Mouse (Mus musculus) left cerebral cortex, postnatal 4 days (tissue): ENCODE data around the gene Map4k1. TPM values are rescaled to one million over a fixed set of nuclear protein-coding genes. Genes with fewer than 3 reads are reported as not detected.

Experiments
- DNase-seq: peaks from one replicate; pipeline ENCODE4 v3.0.0-alpha.2; 2022
- intact Hi-C: fragments of 180-260 bp; cut with DNase I; formaldehyde crosslinking; loops from one replicate; pipeline ENCODE4 v1.15.1; 2025
- total RNA-seq, 2 experiments: library from RNA; stranded (reverse); gene quantifications; 2 replicates each; pipeline ENCODE4 v1.2.3; 2021

The Map4k1 gene
- total RNA-seq, 2 experiments from 2014 or later = 12.9 to 14.7 TPM

DNA sequence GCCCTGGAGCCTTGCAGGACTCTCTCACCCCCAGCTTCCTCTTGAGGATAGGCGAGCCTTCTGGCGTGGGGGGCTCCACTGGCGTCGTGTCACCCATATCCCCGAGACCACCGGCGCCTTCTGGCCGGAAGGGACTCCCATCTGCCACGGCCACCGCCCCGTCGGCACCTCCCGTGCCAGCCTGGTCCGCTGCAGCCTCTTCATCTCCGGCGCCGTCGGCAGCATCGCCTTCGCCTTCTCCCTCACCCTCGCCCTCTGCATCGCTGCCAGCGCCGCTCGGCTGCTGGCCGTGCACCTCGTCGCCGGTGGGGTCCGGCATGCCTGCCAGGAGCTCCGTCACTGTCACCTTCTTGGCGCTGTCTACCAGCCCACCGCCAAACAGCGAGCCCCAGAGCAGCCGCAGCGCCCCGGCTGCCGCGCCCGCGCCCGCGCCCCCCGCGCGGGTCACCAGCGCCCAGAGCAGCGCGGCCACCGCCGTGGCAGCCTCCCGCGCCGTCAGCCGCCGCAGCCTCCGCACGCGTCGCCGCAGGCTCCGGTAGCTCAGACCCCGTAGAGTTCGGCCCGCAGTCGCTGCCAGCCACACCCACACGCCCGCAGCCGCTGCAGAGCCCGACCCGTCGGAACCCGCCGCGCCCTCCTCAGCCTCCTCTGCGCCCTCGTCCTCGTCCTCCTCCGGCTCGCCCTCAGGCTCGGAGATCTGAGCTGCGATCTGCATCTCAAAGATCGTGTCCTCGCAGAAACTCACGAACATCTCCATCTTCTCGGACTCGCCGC lies 37.8 kb downstream of the Map4k1 start:
- intact Hi-C loops = no loop called here
- peak; percentile 27 for DNase-seq

DNA sequence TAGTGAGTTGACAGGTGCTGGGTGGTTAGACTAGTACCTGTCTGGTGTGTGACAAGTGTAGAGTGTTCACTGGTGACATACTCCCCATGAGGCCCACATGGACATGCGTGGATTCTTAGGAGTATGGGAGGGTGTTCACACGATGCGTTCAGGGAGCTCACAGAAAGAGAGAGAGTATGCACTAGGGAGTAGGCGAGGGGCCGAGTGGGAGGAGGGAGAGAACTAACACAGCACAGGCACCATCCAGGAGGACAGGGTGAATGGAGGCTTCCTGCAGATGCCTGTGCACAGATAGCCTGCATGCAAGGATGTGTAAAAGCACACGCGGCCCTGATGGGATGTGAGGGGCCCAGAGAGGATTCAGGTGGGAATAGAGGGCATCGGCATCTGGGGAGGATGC lies 40.6 kb downstream of the Map4k1 start:
- no peak for DNase-seq
- intact Hi-C loops = no loop called here

DNA sequence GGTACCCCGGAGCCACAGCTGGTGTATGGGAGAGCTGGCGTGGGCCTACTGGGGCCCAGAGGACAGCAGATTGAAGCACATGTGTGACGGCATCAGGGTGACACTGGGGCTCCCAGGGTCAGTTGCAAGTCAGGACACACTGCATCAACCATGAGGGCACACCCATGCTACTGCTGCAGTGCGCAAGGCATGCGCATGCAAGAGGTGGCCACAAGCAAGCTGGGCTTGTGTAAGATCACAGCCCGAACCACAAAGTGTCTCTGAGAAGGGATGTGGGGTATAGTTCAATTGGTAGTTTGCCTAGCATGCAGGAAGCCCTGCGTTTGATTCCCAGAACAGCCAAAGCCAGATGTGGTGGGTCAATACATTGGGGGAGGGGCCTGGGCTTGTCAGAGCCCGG lies 41.7 kb downstream of the Map4k1 start:
- no peak for DNase-seq

DNA sequence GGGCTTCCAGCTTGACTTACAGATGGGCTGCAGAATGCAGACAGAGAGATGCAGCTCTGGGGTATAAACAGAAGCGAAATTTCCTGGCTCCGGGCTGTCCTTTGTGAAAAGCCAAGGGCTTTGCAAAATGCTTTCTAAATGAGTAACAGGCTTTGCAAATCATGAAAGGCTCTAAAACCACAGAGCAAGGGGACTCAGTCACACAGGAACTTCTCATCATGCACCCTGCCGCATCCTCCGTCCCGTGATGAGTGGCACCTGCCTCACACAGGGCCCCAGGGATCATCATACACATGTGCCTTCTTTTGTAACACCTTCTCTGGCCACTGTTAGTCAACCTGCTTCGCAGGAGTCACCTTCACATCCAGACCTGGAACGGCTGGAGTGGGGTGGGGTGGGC lies 43.7 kb downstream of the Map4k1 start:
- intact Hi-C loops = no loop called here

More for the DNA sequence above, 41.7 kb downstream of the Map4k1 start:
- intact Hi-C loops = no loop called here

DNA sequence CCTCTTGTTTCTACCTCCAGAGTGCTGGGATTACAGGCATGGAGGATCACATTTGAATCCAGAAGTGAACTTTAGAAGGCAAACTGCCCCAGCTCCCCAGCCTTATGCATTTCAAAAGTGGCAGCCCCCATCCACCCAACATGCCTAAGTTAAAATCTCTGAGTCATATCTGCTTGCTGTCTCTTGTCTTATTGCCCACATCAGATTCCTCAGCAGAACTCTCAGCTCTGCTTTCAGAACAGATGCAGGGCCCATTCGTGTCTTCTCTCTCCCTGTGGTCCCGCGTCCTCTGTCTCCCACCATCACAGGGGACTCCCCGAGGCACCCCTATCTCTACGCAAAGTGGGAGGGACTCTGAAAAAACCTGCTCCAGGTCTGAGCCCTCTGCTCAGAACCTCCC lies 44.3 kb downstream of the Map4k1 start:
- no peak for DNase-seq
- intact Hi-C loops = no loop called here

More for the DNA sequence above, 43.7 kb downstream of the Map4k1 start:
- DNase-seq = no peak

DNA sequence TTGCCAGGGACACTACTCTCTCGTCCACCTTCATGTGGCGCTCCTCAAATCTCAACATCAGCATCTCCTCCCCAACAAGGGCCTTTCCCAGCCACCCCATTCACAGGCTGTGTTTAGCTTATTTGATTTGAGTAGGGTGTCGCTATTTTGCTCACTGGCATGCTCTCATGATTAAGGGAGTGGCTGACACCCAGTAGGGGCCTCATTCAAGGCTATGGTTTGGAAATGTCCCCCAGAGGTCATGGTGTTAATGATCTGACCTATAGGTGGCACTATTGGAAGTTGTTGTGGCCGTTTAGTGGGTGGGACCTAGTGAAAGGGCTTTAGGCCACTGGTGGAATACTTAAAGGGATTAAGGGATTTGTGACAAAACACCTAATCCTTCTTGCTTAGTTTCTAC lies 45.0 kb downstream of the Map4k1 start:
- no peak for DNase-seq
- intact Hi-C loops = no loop called here

DNA sequence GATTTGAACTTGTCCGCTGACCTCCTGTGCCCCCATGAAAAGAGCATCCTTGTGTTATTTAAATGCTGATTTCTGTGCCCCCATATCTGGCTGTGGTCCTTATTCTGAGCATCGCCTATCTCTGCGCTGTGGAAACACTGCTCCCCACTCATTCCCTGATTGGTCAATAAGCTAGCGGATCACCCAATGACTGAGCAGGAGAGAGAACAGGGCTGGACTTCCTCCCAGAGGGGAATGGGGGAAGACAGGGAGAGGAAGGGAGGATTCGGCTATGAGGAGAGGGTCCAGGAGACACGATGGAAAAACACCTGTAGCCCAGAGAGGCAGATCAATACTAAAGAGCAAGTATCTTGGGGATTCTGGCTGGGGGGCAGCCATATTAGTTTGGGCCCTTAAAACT lies 46.9 kb downstream of the Map4k1 start:
- DNase-seq = no peak
- intact Hi-C loops = no loop called here

DNA sequence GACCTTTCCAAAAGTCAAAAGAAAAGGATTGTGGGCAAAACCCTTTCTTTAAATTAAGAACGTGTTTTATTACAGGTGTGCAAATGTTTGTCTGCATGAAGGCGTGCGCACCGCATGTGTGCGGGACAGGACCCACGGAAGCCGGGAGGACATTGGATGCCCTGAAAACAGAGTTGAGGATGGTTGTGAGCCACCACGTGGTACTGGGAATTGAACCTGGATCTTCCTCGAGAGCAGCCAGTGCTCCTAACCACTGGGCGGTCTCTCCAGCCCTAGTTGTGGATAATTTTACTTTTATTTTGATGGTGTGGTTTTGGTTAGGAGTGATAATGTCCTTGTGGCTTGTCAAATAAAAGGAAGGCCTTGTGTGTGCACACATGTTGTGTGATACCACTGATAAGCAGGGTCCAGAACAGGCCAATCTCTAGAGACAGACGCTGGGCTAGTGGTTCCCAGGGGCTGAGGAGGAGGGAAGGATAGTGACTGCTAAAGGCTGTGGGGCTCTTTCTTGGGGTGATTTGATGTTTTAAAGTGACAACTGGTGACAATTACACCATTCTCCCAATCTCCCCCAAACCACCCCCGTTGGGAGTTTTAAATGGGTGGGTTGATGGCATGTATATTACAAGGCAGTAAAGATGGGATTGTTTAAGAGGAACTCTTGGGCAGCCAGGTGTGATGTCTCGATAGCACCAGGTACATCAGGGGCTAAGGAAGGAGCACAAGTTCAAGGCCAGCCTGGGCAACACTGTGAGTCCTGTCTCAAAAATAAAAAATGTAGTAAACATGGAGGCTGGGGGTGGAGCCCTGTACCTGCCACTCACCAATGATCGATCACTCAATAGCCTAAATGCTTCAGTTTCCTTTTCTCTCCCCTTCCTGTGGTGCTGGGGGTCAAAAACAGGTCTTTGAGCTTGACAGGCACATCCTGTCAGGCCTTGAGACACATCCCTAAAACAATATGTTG lies 48.1 kb downstream of the Map4k1 start:
- no peak for DNase-seq
- intact Hi-C loops = no loop called here

DNA sequence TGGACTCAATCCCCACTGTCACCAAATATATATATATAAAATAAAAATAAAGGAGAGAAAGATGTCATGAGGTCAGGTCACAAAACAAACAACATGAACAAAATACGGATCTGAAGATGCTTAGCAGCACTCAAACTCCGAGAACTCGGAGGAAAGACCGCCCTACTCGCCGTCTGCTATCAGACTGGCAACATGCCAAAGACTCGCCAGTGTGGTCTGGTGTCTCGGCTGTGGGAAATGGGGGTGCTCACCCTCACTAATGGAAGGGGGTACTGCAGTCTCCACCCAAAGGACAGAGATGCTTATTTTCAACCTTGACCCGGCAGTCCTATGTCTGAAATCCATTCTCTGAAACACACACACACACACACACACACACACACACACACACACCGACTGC lies 49.8 kb downstream of the Map4k1 start:
- intact Hi-C loops = no loop called here
- no peak for DNase-seq

DNA sequence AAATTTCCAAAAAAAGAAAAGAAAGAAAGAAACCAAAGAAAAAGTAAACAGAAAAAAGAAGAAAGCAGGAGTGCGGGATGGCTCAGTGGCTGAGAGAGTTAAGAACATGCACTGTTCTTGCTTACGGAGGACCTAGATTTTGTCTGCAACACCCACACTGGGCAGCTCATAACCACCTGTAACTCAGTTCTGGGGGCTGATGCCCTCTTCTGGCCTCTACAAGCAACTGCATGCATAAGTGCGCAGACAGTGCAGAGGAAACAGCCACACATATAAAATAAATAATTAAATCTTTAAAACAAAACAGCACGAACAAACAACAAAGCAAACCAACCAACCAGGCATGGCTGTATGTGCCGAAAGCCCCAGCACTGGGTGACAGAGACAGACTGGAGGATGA lies 50.8 kb downstream of the Map4k1 start:
- DNase-seq = no peak
- intact Hi-C loops = no loop called here

DNA sequence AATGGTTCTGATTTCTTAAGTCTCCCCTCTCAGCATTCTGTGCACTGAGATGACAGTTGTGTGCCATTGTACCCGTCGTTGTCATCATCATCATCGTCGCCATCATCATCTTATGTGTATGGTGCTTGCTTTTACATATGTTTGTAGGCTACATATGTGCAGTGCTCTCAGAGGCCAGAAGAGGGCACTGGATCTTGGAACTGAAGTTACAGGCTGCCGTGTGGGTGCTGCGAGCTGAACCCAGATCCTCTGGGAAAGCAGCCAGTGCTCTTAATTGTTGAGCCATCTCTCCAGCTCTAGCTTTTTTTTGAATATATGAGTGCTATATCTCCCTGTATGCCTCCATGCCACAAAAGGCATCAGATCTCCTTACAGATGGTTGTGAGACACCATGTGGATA lies 55.4 kb downstream of the Map4k1 start:
- no peak for DNase-seq
- intact Hi-C loops = loop anchor here (5.0 kb wide), 2 partner anchors 65 to 255 kb away; no protein-coding TSS in a partner anchor

DNA sequence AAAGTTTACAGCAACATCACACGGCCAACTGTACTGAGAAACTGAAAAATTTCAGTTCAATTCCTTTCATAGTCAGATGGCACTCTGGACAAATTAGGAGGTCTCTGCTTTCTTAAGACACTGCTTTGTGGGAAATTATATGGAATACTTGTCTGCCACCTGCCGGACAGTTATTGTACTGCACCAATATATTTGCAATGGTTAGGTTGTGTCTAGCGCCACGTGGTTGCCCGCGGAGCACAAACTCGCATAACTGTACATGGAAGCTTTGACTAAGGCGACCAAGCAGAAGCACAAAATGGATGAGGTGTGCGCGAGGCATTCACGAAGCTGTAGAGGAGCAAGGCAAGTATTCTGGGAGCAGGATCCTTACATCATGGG lies 57.7 kb downstream of the Map4k1 start:
- DNase-seq = peak; percentile 87
- intact Hi-C loops = loop anchor here (5.0 kb wide), 2 partner anchors 67 to 257 kb away; no protein-coding TSS in a partner anchor

DNA sequence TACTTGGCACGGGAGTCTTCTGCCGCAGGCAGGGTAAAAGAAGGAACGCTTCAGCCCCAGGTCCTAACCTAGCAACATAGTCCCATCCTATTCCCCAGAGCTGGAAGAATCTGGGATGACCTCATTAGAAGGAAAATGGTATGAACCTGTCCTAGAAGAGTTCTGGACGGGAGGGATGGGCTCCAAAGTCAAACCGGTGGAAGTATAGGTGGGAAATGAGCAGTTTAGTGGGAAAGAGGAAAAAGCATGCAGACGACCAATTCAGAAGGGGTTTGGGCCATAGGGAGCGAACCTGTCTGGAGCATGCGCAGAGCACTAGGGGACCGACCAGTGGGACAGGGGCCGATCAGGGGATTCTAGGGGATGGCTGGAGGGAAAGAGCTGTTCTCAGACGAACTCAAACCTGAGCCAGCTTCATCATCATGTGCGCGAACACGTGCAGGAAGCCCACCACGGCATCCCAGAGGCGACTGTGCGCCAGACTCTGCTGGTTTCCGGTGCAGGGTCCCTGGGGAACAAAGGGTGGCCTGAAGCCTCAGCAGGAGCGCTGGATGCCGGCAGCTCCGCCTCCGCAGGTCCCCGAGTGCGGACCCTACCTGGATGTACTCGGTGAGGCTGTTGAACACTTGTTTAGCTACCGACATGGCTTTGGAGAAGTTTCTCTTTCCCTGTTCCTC lies 58.3 kb downstream of the Map4k1 start:
- no peak for DNase-seq
- intact Hi-C loops = loop anchor here (5.0 kb wide), 2 partner anchors 68 to 258 kb away; no protein-coding TSS in a partner anchor

DNA sequence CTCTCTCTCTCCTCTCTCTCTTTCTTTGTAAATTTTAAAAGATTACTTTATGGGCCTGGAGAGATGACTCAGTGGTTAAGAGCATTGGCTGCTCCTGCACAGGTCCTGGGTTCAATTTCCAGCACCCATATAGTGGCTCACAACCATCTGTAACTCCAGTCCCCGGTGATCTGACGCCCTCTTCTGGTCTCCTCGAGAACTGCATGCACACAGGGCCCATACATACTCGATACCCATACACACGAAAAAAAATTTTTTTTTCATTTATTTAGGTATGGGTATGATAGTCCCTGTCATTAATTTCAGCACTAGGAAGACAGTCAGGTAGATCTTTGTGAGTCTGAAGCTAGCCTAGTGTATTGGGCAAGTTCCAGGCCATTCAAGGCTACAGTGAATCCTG lies 59.3 kb downstream of the Map4k1 start:
- intact Hi-C loops = no loop called here
- no peak for DNase-seq

DNA sequence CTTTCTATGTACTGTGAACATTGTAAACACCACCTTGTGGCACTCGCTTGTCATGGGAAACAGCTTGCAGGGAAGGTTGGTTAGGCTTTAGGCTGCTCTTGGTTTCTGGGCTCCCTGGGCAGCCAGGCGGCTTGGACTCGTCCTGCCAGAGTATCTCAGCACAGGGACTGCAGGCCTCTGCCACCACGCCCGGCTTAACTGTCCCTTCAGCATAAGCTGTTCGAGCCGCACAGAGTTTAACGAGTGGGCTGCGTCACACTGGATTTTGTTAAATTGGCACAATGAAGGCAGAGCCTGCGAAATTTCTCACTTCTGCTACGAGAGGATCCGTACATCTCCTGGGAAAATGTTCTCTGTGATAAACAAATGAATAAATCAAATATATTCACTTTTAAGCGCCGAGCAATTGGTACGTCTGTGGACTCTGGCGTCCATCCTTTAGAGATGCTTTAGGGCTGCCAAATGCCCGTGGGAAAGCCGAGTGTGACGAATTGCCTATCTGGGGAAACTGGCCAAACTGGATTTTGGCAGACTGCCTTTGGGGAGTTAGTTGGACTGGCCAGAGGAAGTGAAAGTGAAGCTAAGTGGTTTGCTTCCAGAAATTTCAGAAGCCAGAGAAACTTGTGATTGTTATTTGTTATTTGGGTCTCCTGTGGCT lies 61.3 kb downstream of the Map4k1 start:
- intact Hi-C loops = no loop called here
- peak; percentile 79 for DNase-seq

DNA sequence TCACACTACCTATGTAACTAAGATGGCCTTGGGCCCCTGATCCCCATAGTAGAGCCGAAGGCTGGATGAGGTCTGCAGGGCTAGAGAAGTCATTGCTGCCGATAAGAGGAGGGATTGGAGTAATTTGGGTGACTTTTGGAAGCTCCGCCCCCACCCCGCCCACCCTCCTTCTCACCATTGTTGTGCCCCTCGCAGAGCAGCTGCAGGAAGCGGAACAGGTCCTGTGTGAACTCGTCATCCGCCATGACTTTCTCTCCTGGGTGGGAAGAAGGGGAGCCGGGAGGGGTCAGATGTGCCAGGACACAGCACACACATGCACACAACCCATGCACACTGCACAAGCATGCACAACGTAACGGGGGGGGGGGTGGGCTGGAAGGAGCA lies 61.8 kb downstream of the Map4k1 start:
- no peak for DNase-seq
- intact Hi-C loops = no loop called here

DNA sequence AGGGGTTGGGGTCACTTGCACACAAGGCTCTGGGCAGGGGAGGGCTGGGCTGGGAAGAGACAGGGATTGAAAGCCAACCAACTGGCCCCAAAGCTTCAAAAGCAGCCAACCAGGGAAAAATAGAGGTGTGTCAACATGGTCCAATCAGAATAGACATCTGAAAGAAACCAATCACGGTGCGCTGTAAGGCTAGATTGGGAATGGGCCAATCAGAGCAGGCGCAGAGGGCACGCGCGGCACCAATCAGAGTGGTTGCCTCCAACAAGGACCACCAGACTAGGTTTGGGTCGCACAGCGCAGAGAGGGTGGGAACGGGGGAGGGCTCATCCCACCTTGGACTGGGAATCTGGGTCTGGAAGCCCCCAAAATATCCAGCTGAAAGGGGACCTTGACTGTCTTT lies 62.5 kb downstream of the Map4k1 start:
- intact Hi-C loops = no loop called here
- no peak for DNase-seq

DNA sequence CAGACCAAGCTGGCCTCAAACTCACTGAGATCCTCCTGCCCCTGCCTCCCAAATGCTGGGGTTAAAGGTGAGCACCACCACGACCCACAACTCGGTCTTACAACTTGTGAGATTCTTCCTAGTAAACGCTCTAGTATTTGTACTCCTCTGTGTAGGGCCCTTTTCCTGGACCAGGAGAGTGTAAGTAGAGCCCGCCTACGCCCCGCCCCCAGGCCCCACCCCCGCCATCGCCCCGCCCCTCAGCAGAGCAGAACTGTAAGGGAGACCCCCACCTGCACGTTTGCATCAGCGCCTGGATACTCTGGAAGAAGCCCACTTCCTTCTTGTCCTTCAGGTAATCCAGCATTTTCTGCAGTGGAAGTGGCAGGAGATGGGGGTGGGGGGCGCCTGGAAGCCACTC lies 64.7 kb downstream of the Map4k1 start:
- intact Hi-C loops = no loop called here
- no peak for DNase-seq

DNA sequence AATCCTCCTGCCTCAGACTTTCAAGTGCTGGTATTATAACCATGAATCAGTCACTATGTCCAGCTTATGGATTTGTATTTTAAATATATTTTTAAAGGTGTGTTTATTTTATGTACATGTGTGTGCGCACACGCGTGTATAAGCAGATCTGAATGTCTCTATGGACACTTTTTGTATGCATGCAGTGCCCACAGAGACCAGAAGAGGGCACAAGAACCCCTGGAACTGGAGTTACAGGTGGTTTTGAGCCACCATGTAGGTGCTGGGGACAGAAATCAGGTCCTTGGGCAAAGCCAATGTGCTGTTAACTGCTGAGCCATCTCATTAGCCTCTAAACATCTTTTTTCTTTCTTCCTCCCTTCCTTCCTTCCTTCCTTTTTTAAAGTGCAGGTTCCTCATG lies 66.2 kb downstream of the Map4k1 start:
- no peak for DNase-seq
- intact Hi-C loops = no loop called here

DNA sequence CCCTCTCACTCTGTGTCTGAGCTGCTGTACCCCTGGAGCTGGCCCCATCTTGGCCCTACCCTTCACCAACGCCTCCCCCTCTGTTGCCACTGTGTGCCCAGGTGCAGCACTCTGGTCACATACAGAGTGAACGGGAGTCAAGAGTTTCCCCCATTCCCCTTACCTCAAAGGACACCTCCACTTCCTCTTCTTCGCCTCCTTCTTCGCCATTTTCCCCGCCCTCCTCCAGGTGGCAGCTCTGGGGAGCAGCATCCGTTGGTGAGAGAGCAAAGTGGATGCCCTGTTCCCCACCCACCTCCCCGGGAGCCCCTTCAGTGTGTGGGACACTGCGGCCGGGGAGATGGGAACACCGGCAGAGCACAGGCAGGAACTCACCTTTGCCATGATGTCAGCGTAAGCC lies 66.8 kb downstream of the Map4k1 start:
- DNase-seq = no peak
- intact Hi-C loops = no loop called here

DNA sequence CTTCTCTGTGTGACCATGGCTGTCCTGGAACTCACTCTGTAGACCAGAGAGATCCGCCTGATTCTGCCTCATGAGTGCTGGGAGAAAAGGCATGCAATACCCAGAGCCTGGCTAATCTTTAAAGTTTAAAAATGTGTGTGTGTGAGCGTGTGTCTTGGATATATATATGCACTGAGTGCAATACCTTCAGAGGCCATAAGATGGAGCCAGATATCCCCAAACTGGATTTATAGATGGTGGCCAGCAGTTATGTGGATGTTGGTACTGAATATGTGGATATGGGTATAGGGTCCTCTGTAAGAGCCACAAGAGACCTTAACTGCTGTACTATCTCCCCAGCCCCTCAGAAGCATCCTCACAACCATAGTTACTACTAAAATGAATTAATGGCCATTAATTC lies 68.9 kb downstream of the Map4k1 start:
- intact Hi-C loops = loop anchor here (5.0 kb wide), 2 partner anchors 237 to 472 kb away; partner anchors contain the start of gene Ppp1r14a
- peak; percentile 42 for DNase-seq
